Mouse (Mus musculus) layer of hippocampus, adult 18-20 months (tissue): ENCODE results near the gene Kcnip2. TPM values are rescaled to one million over a fixed set of nuclear protein-coding genes. Genes with fewer than 3 reads are reported as not detected.
"Not testable (repeated sequence)": the region's sequence is repeated elsewhere in the genome, so short reads cannot be mapped to it uniquely, and the experiment has no call there.

ENCODE experiments used
- DNase-seq, 2 experiments: peaks; one replicate each; pipeline ENCODE4 v3.0.0; 2022; ENCODE audit warnings: low spot score in 2 of 2
- total RNA-seq, 2 experiments: library from RNA; stranded (reverse); gene quantifications; 2 replicates each; pipeline ENCODE4 v1.2.3; 2021

Kcnip2 gene
- total RNA-seq, 2 experiments from 2014 or later = 208 to 213 TPM

GRCm38 (mm10) chr19:45812673-45813252 lies 3.1 kb downstream of the Kcnip2 start:
- no peak for DNase-seq

GRCm38 (mm10) chr19:45812115-45812514 lies 3.7 kb downstream of the Kcnip2 start:
- no peak for DNase-seq

DNA sequence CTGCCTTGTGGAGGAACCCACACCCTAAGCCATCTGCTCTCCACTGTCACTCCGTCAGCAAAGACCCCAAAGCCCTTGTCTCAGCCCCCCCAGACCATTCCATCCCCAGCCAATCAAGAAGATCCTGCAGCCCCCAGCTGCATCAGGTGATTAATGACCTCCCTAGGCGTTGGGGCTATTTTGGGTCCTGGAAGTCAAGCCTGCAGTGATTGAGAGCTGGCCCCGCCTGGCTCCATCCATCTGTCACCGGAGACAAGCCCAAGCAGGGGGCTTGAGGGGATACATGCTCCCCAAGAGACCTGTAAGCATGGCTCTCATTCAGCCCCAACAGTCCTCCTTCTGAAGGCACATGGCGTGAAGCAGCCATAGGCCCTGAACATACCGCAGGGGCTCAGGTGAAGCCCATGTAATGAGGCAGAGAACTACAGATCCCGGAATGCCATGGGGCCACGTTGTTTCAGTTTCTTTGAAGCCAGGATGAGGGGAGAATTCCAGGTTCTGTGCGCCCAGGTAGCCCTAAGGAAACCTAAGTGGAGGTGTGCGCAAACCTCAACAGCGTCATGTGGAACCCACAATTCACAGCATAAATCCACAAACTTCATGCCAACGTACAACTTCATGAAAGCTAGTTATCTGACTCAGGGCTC lies 4.7 kb downstream of the Kcnip2 start:
- DNase-seq = no peak

DNA sequence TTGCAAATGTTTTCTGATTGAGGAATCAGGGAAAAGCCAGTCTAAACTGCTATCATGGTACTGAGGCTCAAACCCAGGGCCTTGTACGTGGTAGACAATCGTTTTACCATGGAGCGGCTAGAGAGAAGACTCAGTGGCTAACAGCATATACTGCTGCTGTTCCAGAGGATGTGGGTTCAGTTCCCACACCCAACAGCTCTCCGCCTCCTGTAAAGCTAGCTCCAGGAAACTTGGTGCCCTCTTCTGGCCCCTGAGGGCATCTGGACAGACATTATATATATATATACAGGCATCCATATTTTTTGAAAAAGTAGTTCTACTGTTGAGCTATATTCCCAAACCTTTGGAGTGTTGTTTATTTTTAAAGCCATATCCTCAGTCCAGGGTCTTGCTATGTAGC lies 8.1 kb downstream of the Kcnip2 start:
- no peak for DNase-seq

DNA sequence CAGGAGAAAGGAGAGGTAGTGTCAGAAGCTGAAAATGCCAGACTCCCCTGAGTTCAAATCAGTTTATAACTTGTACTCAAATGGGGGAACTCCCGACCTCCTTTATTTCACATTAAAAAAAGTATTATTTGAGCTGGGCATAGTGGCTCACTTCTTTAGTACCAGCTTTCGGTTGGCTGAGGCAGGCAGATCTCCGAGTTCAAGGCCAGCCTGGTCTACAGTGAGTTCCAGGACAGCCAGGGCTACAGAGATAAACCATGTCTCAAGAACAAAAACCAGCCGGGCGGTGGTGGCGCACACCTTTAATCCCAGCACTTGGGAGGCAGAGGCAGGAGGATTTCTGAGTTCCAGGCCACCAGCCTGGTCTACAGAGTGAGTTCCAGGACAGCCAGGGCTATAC lies 10.0 kb downstream of the Kcnip2 start:
- not testable (repeated sequence) for DNase-seq

DNA sequence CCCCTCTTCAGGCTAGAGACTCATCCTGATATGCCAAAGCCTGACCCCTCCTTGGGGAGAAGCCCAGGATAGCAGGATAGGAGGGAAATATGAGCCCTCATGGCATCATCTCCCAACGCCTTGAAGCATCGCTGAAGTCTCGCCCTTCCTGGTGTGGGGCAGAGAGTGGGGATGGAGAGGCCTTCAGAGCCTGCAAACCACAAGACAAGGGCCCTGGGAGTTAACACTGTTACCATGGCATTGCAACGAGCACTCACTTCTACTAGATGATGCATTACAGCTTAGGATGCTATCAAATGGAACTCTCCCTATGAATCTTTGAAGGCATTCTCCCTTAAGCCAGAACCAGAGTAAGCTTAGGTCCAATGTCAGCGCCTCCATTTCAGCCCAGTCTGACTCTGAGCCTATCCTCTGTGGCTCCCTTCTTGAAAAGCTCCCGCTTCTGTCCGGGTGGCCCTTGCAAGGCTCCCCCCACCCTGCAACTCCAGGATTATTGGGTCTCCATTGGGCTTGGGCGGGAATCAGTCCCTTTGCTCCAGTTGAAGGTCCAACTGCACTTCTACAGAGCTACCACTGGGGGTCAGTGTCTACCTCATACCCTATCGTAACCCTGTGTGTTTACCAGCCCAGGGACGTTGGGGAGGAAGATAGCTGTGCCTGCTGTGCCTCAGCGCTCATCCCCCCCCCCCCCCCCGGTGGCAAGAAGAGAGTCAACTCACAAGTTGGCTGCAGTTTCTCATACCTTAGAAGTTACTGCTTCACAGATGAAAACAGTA lies 11.1 kb downstream of the Kcnip2 start:
- no peak for DNase-seq

DNA sequence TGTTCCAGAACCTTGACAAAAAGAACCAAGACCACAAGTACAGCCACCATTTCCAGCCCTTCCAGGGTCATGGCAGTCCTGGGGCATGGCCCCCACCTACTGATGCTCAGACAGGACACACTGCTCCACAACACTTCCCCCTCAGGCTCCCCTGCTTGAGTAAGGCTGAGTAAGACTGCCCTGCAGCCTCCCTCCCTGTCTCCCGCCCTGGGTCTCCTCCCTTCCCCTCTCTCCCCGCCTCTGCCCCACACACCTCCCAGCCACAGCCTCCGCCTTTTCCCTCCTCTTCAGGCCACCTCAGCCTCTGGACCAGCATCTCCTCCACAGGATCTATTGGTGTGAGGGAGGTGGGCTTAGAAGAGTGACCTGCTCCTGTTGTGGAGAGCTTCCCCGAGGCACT lies 12.5 kb downstream of the Kcnip2 start:
- no peak for DNase-seq

GRCm38 (mm10) chr19:45802702-45803101 lies 13.2 kb downstream of the Kcnip2 start:
- no peak for DNase-seq

DNA sequence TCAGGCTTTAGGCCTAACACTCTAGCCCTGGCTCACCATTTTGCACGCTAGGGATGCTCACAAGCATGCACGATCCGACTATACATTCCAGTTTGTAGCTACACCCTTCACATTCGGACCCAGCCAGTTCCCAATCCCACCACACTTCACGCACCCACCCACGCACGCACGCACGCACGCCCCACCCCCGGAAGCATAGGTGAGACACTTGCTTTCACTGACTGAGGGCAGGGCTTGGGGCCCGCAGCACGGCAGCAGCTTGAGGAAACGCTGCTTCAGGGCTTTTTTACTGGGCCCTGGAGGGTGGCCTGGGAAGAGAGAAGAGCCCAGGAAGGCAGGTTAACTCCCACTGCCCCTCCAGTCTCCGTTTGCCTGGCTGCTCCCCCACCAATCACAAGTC lies 19.0 kb downstream of the Kcnip2 start:
- DNase-seq = no peak

DNA sequence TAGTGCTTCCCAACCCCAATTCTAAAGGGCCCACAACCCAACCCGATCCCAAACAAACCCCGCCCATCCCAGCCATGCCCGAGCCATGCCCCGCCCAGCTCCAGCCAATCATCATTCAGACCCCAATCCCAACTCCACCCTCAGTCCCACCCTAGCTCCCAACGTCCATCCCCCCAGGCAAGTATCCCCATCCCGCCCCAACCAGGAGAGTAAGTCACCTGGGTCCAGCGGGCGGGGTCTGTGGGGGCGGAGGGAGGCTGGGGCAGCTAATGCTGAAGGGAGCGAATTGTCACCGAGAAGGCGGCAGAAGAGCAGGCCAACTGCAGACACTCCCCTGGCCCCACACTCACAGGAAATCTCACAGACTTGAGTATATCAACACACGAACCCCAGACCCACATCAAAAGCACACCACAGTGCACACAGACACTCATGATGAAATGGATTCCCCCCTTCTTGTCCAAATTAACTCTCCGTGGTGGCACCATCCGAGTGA lies 19.8 kb downstream of the Kcnip2 start:
- DNase-seq = no peak

- no peak for DNase-seq
Measured at GRCm38 (mm10) chr19:45795406-45795944, 20.4 kb downstream of the Kcnip2 start.

DNA sequence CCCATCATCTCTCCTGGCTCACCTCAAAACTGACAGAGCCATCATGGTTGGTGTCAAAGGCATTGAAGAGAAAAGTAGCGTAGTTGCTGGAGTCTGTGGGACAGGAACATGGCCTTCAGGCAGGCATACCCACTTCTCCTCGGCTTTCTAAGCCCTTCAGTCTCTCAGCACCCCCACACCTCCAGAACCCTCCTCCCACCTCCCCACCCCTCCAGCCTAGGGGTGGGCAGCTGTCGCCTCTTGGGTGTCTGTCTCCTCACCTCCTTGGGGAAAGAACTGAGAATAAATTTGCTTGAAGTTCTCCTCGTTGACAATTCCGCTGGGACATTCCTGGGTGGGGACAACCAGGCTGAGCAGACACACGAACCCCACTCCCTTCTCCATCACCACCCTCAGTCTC lies 21.1 kb downstream of the Kcnip2 start:
- DNase-seq = no peak

GRCm38 (mm10) chr19:45792404-45792803 lies 23.5 kb downstream of the Kcnip2 start:
- no peak for DNase-seq

DNA sequence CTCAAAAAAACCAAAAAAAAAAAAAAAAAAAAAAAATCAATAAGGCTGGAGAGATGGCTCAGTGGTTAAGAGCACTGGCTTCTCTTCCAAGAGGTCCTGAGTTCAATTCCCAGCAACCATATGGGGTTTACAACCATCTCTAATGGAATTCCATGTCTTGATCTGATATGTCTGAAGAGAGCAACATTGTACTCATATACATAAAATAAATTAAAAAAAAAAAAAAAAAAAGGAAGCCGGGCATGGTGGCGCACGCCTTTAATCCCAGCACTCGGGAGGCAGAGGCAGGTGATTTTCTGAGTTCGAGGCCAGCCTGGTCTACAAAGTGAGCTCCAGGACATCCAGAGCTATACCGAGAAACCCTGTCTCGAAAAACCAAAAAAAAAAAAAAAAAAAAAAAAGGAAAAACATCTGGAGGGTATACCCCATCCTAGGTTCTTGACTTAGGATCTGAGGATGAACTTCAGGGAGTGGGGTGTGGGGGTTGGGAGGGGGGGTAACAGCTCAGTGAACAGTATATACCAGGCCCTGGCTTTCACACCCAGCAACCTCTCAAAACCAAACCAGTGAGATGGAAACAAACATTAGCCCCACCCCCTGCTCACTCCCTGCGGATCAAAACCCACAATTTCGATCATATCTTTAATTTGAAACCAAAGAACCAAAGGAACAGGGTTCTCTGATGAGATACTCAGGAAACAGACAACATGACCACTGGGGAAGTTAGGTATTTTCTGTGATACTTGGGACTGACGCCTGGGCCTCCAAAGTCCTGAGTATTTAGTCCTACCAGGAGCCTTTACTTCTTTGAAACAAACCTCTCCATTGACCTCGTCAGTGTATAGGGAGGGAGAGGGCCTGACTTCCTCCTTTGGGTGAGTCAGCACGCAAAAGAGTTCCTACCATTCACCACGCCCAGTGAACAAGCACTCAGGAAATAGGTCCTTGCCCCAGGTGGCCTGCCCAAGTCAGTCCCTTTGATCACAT lies 25.7 kb downstream of the Kcnip2 start:
- DNase-seq = no peak

GRCm38 (mm10) chr19:45789365-45789764 lies 26.5 kb downstream of the Kcnip2 start:
- no peak for DNase-seq

- DNase-seq = no peak
Measured at GRCm38 (mm10) chr19:45788337-45788736, 27.5 kb downstream of the Kcnip2 start.

DNA sequence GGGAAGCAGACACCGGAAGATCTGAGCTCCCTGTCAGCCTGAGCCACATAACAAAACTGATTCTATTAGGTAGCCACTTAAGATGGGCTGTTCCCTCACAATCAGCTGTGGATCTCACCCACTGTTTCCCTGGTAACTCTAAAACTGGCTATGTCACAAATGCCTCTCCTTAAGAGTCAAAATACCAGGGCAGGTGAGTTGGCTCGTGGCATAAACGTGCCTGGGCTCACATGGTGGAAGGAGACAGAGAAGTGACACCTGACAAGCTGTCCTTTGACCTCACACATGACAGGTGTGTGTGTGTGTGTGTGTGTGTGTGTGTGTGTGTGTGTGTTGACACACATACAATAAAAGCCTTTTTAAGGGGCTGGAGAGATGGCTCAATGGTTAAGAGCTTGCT lies 28.4 kb downstream of the Kcnip2 start:
- no peak for DNase-seq

GRCm38 (mm10) chr19:45785470-45785869 lies 30.4 kb downstream of the Kcnip2 start:
- DNase-seq = no peak

GRCm38 (mm10) chr19:45783933-45784576 lies 31.8 kb downstream of the Kcnip2 start:
- DNase-seq = no peak

GRCm38 (mm10) chr19:45783181-45783932 lies 32.5 kb downstream of the Kcnip2 start, which contains the start of gene Mgea5:
Gene Mgea5 (minus strand): TSS chr19:45783837.
- DNase-seq = peak; percentile 98 to 99
